Mouse (Mus musculus): Measurements from ENCODE around the gene Zfp286. TPM values are rescaled to one million over a fixed set of nuclear protein-coding genes. Genes with fewer than 3 reads are reported as not detected.
A peak's percentile ranks its signal among the peaks of the same experiment; 100 is the strongest.
"Not testable (repeated sequence)": the region's sequence is repeated elsewhere in the genome, so short reads cannot be mapped to it uniquely, and the experiment has no call there.

The Zfp286 gene
- total and polyA plus RNA-seq, 3 experiments = 0.21 to 3.5 (median 1.5) TPM

DNA sequence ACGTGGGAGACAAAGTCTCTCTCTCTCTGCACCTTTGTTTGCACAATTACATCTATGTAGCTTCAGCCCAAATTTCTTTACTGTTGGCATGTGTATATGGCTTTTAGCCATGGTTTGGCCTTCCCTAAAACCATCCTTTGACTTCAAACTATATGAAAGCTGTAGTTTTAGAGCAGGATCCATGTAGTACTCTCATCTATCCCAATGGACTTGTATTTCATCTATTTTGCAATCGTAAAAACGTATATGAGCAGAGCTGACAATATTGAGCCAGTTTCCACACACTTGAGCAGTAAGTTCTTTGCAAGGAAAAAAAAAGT is 315 bp upstream of the Zfp286 start:
- no peak for DNase-seq

DNA sequence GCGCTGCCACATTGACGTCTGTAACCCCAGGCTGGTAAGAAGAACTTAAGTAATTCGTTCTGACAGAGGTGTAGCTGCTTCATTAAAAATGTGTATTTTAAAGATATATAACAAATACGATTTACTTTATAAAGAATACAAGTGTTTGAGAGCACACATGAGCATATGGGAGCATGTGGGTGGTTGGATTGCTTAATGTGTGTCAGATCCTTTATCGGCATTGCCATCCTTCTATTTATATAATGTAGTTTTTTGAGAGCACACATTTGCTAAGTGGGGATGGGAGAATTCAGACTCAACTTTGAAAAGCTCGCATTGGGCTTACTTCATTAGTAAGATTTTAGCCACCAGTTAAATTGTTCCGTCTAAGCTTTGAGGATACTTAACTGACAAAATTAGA is 12.8 kb downstream of the Zfp286 start:
- DNase-seq = no peak

DNA sequence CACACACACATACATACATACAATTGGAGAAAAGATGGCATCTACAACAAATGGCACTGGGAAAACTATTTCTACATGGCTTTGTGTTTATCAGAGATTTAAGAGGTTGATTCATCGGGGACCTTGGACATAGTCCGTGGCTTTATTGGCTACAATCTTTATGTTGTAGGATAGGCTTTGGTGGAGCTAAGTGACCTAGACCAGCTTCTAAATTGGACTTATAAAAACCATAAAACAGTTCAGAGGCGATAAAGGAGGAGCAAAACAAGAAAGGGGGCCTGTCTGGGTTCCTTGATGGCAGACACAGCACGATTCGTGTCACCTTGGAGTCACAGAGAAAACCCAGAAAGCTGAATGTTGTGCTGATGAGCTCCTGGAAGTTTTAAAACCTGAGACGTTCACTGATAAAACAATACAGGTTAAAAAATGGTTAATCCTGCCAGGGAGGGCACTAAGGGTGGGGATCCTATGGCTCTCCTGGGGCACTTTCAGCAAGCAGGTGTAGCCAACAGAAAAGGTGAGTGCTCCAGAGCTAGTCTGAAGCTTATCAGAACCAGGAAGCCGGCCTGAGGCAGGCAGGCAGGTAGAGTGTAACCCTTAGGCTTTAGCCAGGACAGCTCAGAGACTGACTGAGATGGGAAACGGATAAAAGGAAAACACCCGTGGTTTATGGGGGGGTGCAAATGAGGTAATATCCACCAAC is 28.4 kb downstream of the Zfp286 start:
- DNase-seq = no peak

DNA sequence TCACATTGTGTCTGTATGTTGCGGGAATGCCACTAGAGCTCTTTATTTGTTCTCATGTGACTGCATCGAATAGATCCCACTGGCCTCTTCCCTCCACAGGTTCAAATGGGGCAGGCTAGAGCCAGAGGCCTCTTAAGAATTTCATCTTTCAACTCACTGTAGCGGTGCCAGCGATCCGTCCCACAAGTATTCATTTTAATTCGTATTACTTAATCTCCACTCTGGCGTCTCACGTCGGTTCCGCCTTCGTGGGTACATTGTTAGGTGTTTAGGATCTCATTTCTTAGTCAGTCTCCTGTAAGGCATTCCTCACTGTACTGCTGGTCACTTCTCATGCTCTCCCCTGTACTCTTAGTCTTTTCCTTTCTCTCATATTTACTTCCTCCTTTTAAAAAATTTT is 30.8 kb downstream of the Zfp286 start:
- DNase-seq = no peak

DNA sequence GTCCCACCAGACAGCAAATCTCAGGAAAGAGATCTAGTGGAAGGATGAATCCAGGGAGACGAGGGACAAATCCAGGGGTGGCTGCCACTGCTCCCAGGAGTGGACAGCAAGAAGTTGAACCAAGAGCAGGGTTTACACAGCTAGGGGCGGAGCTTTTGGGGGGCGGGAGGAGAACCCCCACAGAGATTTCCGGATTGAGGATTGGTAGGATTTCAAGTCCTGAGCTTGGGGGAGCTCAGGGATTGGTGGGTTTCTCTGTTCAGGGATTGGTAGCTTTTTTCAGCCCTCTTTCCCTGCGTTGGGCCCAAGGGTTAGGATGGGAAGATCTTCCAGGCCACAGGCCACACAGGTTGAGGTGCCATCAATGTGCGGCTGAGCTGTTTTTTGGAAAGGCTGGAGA is 31.4 kb downstream of the Zfp286 start:
- DNase-seq = no peak

DNA sequence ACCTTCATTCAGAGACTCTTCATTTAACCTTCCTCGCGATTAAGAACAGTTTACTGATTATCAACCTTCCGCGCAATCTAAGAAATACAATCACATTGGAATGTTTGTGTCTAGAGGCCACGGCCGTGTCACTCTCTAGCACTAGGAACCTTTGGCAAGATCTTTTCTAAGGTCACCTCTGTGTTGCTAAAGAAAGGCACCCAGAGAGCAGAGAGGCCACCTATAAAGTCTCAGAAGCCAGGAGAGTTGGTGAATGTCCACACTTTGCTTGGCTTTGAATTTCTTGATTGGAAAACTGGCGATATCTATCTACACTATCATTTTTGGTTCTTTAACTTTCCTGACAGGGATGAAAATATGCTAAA is 32.1 kb downstream of the Zfp286 start:
- no peak for DNase-seq

DNA sequence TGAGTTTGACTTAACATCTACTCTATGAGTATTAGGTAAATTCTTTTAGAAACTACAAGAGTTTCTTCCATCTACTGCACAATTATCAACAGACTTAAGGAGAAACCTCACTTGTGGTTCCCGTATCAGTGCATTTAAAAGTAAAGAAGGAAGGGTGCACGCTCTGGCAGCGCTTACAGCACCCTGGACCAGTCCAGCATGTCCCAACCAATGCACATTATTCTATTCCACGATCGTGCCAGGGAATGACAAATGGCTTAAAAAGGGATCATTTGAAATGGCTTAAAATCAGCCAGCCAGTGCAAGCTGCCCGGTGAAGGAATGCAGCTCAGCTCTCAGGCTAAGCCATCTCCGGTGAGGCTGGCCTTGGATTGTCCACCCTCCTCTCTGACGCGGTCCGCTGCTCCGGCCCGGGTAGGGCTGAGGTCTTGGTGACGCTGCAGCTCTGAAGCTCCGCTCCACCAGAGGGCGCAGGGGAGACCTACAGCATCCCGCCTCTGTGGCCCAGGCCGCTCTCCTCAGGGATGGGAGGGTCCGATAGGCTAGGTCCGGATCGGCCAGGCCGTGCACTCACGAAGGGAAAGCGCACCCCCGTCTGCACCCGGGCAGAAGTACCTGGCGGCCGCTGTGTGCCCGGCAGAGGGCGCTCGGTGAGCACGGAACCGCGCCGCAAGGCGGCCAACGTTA is 32.7 kb downstream of the Zfp286 start:
- peak; percentile 97 for DNase-seq

DNA sequence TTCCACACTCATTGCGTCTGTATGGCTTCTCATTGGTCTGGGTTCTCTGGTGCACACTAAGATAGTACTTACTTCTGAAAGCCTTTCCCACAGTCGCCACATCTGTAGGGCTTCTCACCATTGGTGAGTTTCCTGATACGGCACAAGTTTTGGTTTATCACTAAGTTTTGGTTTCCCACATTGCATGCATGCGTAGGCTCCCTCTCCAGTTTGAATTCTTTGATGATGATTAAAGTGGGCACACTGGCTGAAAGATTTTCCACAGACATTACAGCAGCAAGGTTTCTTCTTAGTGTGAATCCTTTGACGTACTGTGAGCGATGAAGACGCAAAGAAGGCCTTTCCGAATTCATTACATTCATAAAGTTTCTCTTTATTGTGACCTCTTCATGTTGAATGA is 36.5 kb downstream of the Zfp286 start, which contains the start of gene Gm10428:
Gm10428 (plus strand) TSS at position 321 of the 400 bp plus-strand sequence.
- DNase-seq = no peak

DNA sequence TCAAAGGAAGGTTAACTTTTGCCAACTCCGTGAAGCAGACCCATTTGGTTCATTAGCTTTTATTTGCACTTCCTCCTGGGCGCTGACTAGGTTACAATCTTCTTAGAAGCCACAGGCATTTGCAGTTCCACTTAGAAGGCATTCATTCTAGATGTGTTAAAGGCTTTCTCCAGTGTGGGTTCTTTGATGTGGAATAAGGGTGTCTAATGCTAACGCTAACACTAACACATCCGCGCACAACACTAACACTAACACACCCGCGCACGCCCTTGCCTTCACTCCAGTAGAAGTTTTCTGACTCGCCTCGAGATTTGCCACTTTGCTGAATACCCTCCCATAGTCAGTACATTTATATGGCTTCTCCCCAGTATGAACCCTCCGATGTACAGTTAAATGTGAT is 37.1 kb downstream of the Zfp286 start:
- no peak for DNase-seq

DNA sequence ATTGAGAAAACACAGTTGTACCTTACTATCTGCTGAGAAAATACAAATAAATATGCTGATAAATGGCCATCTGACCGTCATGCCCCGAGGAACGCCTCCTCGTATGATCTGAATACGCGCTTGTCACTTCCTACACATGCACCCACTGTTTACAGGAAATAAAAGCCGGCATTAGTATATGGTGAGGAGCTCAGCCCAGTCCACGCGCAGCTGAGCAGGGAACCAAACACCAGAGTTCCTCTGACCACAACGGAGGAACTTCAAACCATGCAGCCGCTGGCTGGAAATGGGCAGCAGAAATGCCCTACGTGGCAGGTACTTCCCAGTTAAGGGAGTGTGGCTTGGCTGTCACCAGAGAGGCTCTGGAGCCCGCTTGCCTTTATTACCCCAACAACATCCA is 39.8 kb downstream of the Zfp286 start:
- not testable (repeated sequence) for DNase-seq

DNA sequence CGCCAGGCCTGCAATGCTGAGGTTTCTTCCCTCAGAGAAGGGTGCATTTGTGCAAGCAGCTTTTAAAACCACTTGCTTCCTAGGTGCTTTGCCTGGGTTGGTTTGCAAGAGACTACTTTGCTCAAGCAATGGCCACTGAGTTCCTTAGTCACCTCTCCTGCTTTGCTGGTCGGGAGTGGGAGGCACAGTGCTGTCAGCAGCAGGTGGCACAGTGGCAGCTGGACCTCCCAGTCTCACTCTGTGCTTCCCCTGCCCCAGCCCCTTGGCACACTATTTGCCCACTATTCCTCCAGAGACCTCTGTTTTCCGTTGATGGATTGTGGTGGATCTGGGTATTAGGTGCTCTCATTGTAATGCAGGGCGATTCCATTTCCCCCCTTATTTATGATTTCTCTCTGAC is 41.2 kb downstream of the Zfp286 start:
- DNase-seq = no peak

DNA sequence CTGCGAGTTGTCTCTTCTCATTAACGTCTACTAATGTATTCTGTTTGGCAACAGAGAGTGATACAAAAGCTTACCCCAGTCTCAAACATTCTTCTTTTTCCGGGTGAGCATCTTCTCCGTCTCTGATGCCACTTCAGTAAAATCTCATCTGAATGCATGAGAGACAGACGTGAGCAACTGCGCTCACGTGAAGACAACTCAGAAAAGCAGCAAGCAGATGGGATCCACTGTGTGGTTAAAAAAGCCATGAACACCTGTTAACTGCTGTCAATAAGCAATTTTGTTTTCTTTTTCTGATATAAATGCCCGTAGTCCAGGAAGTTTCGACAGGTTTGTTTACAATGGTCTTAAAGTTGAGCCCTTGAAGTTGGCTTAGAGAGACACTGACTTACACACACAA is 42.0 kb downstream of the Zfp286 start:
- DNase-seq = no peak

DNA sequence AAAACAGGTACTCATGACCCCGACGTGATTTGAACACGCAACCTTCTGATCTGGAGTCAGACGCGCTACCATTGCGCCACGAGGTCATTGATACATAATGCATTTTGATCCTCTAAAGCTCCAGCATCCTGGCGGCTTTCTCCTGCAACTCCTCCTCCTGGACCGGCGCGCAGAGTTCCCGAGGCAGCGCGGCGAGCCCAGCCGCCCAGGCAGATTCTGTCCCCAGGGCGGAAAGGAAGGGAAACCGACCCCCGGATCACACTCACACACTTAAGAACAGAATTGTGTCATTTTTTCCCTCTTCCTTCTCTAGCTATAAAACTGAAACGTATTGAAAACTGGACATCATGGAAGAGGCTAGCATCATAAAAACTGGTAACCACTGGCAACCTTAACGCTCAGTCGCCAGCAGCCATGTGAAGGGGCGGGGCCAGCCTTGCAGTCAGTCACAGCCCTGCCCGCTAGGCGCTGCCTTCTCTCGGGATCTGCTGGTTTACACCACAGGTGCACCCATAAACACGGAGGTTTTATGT is 43.2 kb downstream of the Zfp286 start:
- peak; percentile 80 for DNase-seq

DNA sequence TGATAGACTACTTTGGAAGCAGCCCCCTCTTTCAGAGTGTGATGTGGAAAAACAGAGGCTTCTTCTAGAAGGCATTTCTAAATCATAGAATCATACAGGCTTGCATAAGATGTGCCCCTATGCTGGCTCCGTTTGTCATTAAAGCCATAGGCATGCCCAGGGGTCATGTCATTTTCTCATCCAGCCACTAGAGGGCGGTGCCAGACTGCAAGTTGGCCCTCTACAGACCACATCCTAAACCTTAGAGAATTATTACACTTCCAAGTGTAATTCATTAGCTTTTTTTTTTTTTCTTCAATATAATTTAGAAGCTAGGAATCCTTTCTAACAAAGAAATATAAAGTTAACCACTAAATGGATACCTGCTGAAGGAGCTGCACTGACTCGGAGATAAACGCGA is 45.2 kb downstream of the Zfp286 start:
- DNase-seq = peak; percentile 59

DNA sequence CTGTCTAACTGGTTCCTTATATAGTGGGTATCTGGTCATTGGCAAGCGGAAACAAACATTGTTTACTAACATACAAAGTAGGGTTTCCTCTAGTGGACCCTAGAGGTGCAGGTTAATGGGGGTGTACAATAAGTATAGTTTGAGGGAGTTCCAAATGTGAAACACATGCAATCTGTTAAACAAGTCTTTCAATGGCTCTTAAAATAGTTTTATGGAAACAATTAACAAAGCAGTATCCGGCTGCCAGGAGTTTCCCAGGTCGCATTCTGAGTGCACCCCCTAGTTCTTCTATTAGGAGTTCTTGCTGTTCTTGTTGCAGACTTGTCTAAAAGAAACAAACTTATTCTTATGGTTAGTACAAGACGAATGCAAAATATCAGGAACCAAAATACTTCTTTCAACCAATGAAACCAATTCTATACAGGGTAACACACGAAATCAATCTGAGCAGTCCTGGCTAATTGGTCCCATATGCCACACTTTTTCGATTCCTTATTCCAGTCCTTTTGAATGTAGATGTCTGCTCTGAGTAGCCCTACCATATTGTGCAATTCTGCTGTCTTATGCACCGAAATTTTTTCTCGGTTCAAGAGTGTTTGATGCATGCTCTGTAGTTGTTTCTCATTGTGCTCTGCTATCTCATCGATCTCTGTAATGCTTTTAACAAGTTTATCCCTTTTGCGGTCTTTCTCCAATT is 46.9 kb downstream of the Zfp286 start:
- DNase-seq = no peak

DNA sequence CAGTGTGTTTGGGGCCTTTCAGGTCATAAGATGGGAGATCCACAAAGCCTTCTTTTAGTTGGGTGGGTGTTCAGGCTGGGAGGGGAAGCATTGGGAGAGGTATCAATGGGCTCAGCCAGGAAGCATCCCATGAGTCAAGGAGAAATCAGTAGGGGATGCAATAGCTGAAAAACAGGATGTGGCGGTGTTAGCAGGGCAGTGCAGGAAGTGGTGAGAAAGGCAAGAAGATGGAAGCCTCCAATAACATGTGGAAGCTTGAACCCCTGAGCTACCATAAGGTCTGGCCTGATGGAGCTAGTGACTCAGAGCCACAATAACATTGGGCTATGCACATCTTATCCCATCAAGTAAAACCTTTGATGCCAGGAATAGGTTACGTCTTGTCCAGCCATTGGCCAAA is 48.1 kb downstream of the Zfp286 start:
- no peak for DNase-seq

DNA sequence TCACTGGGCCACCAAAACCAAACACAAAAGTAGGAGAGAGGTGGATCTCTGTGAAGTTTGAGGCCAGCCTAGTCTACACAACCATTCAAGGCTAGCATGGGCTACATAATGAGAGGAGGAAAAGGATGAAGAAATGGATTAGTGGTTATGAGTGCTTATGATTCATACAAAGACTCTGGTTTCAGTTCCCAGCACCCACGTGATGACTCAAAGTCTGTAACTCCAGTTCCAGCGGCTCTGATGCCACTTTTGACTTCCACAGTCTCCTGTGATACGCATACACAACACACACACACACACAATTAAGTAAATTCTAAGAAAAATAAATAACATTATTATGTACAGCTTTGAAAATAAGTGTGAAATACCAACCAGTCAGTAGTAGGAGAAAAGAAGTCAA is 56.6 kb downstream of the Zfp286 start:
- no peak for DNase-seq

DNA sequence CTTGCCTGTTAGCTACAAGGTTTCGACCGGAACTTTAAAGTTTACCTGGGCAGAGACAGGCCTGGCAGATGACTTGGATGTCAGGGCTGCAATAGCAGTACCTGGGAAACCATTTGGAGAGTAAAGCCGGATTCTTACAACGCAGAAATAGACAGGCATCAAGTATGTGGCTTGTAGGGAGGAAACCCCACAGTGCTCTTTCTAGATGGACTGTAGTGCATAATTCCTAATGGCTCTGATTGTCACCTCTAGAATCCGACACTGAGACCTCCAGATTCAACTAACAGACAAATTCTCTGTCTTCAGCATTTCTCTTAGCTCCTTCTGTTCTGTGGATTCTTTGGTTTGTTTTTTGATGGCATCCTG is 57.3 kb downstream of the Zfp286 start:
- no peak for DNase-seq

DNA sequence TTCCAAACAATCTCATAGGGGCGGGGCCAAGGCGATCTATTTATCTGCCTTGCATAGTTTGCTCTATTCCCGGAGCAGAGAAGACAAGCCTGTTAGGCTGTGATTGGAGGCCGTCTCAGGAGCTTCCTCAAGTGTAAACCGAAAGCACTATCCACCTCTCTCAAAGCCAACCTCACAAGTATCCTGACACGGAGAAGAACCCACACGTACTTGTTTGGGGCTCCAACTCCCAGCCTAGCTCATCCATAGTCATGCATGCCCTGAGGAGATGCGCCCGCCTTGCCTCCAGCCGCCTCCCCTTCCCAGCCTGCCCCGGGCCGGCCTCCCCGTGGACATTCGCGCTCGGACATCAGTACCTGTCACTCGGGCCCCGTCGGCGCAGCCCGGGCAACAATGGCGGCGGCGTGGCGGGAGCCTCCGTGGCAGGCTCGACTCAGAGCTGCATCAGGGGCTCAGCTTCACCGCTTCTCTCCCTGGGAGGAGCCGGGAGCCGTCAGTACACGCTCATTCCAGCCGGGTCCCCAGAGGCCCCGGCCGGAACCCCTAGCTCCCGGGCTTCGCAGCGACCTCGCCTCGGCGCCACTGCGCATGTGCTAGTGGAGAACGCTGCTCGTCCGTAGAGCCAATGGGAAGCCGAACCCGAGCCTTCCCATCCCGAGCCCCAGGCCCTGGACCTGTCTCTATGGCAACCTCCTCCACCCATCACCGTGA is 57.8 kb downstream of the Zfp286 start, which contains the start of gene Zfp287:
Zfp287 (minus strand) TSS at position 595 of the 711 bp plus-strand sequence.
- peak; percentile 92 for DNase-seq

DNA sequence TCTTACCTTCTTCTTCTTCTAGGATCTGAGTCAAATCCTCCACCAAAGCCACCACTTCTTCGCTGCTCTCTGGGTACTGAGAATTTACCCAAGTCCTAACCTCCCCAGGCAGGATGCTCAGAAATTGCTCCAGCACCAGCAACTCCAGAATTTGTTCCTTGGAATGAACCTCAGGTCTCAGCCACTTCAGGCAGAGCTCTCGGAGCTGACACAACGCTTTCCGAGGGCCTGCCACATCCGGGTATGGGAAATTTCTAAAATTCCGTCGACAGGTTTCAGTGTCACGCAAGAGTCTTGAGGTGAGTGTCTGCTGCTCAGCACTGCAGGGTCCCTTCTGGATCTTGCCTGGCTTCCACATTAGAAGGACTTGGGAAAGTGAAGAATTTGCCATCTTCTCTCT is 61.0 kb downstream of the Zfp286 start:
- DNase-seq = no peak

DNA sequence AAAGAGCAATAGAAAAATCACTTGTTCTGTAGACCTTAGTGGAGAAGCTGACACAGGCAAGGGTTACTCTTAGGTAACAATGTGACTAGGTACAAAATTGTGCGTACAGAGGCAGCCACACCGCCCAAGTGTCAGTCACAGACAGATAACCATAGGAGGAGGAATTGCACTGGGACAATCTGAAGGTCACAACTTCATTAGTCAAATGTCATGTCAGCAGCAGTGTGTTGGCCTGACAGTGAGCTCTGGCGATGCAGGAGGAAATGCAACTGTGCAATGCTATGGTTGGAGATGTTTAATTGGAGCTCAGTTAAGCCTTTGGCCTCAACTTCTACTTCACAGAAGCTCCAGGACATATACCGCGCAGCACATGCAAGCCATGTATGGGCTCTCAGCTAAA is 78.6 kb downstream of the Zfp286 start:
- peak; percentile 20 for DNase-seq

DNA sequence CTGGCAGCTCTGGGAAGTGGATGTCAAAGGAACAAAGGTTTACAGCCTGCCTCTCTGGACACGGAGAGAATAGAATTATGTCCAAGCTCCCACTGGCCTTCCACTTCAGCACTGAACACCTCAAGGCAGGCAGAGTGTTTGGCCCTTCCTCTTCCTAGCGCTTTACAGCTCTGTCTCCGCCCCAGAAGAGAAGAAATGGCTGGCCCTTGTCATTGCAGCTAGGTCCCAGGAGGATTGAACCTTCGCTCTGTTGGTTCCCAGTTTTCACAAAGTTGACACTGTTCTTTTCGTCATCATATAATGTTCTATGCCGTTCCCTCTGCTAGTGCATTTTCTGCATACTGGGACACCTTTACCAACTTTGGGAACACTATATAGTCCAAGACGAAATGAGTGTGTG is 81.0 kb downstream of the Zfp286 start:
- DNase-seq = no peak

DNA sequence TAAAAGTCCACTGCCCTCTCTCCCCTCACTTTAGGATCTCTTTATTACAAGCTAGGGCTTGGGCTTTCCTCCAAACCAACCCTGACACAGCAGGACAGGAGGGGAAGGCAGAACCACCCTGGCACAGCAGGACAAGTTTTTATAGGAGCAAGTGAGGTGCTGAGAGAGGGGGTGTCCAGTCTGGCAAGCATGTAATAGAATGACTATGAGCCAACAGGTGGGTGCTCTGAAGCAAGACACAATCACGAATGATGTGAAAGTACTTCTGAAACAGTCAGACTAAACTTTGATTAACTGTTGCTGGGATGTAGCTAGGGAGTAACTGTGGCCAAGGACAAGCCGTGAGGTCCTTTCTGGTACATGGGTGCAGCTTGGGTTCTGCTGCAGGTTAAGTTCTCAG is 83.1 kb downstream of the Zfp286 start:
- DNase-seq = no peak

Measured in adrenal gland, adult 2 months (tissue).